Mouse (Mus musculus) gonadal fat pad, adult 2 months (tissue): ENCODE data around the gene Rab7. TPM values are rescaled to one million over a fixed set of nuclear protein-coding genes. Genes with fewer than 3 reads are reported as not detected.
"Not testable (repeated sequence)": the region's sequence is repeated elsewhere in the genome, so short reads cannot be mapped to it uniquely, and the experiment has no call there.

ENCODE experiments used
- DNase-seq: peaks from one replicate; pipeline ENCODE4 v3.0.0-alpha.2; 2012; ENCODE audit warnings: low read depth
- polyA plus RNA-seq: library from polyadenylated mRNA; depleted of rRNA; stranded (reverse); fragments of >200 nt; gene quantifications from 2 replicates; pipeline ENCODE4 v1.2.3, GENCODE M21; 2012

Gene Rab7
- polyA plus RNA-seq, 1 experiment: 224 TPM

GRCm38 (mm10) chr6:88054081-88054835, 9.2 kb upstream of the Rab7 start:
- no peak for DNase-seq

DNA sequence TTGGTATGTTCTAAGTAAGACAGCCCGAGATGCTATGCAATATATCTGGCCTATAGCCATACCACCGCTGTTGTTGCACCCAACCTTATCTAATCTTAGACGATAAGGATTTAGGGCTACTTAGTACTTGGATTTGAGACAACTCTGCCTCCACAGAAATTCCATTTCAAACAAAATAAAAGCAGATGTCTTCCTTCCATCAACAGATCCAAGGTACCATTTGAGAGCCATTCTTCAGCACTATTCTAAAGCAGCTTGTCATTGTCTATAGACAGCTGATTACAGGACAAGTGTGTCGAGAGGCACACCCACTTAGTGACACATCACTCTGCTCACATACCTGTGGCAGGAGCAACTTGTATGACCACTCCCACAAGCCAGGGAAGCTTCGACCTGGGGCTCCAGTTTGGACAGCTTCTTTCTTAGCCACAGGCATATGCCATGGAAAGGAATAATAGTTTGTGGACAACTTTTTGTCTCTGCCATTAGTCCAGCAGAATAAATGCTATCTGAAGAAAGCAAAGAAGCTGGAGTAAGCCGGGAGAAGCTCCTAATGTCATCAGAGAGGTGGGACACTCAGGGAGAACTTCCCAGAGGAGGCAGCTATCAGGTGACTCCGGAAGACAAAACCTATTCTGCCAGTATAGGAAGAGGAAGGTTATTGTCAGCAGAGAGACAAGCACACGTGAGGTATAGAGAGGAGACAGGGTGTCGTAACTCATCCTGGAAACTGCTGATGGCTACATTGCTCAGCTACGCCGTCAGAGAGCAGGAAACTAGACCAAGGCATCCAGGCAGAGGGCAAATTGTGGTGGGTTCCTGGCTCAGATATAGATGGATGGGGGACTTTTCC, 8.4 kb upstream of the Rab7 start:
- no peak for DNase-seq

- no peak for DNase-seq
These were observed 6.1 kb upstream of the Rab7 start for GRCm38 (mm10) chr6:88051206-88051605.

- no peak for DNase-seq
These were observed 3.9 kb upstream of the Rab7 start for GRCm38 (mm10) chr6:88049008-88049407.

DNA sequence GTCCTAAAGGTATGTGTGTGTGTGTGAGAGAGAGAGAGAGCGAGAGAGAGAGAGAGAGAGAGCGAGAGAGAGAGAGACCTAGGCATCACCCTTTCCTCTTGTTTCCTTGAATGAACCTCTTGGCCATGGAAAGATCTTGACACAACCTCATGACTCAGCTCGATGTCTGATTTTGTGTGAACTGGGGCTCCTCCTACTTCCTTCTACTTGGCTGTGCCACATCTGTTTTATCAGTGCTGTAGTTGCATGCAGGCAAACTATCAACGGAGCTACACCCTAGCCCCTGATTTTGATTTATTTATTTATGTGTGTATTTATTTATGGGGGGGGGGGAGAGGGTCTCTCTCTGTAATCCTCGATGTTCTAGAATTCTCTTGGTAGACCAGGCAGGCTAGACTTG, 2.8 kb upstream of the Rab7 start:
- DNase-seq: no peak

GRCm38 (mm10) chr6:88045406-88045766, 316 bp upstream of the Rab7 start:
- no peak for DNase-seq

- DNase-seq: no peak
These were observed 865 bp downstream of the Rab7 start for GRCm38 (mm10) chr6:88044234-88044576.

GRCm38 (mm10) chr6:88042336-88042735, 2.7 kb downstream of the Rab7 start:
- no peak for DNase-seq

DNA sequence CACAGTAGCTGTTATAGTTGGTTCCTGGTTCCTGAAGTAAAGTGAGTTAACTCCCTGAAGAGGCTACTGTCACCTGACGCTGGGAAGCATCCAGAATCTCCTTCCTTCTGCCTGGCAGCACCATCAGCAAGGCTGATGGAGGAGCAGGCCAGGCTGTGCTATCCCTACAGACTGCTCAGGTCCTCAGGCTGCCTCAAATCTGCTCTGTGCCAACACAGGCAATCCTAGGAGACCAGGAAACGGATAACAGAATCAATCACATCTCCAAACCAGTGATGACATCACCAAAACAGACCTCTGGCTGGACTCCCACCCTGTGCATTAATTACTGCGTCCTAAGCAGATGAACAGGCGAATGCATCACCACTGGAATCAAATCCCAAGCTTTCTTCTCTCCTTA, 3.8 kb downstream of the Rab7 start:
- DNase-seq: no peak

- no peak for DNase-seq
These were observed 5.6 kb downstream of the Rab7 start for GRCm38 (mm10) chr6:88039426-88039825.

- DNase-seq: no peak
These were observed 7.5 kb downstream of the Rab7 start for GRCm38 (mm10) chr6:88037471-88038045.

- no peak for DNase-seq
These were observed 11.6 kb downstream of the Rab7 start for GRCm38 (mm10) chr6:88033504-88033903.

- DNase-seq: no peak
These were observed 14.6 kb downstream of the Rab7 start for GRCm38 (mm10) chr6:88030432-88030831.

DNA sequence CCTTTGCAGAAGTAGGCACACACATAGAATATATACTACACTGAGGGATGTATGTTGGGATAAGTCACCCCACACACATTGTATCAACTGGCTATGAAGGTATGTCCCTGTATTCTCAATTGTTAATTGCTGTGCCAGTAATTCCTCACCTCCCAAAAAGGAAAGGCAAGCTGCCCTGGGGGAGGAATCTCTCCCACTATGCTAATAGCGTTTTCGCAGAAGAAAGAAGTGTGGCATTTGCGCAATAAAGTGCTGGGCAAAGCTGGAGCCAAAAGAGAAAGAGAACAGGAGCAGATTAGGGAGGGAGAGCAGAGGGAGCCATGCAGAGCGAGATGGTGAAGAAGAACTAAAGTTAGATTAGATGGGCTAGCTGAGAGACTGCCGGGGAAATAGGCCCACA, 17.7 kb downstream of the Rab7 start:
- no peak for DNase-seq

DNA sequence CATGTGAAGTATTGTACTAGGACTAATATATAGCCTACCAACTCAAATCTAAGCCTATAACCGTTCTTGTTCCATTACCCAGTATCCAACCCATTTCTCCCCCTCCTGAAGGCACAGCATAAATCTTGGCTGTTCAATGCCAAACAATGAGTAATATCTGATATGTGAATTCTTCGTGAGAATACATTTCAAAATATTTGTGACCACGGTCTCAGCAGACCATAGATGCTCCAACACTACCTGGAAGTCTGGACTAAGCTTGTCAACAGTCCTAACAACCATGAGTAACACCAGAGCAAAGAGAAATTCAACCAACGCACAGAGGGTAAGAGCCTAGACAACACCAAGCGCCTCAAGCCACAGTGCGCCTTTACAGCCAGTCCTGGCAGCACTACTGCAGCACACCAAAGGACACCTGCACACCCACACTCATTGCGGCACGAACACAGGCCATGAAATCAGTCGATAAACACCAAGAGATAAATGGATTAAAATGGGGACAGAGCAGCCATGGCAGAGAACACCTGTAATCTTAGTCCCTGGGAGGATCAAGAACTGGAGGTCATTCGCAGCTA, 21.7 kb downstream of the Rab7 start:
- DNase-seq: peak; percentile 83

DNA sequence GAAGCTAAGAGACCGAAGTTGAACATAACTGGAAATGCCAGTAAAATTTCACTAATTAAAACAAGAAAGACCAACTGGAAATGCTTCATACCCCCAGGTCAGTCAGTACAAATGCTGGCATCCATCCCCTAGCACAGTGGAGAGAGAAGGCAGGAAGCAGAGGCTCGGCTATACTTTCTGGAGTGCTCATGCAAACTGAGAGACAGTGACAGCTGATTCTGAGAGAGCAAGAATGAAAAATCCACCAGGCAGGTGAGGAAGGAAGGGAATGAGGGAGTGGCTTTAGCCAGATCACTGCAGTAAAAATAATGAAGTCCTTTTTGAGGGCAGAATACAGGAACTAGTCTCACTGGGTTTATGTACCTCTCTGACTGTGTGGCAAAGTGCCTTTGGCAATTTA, 25.9 kb downstream of the Rab7 start:
- DNase-seq: no peak

GRCm38 (mm10) chr6:88017821-88018220, 27.2 kb downstream of the Rab7 start:
- DNase-seq: no peak

DNA sequence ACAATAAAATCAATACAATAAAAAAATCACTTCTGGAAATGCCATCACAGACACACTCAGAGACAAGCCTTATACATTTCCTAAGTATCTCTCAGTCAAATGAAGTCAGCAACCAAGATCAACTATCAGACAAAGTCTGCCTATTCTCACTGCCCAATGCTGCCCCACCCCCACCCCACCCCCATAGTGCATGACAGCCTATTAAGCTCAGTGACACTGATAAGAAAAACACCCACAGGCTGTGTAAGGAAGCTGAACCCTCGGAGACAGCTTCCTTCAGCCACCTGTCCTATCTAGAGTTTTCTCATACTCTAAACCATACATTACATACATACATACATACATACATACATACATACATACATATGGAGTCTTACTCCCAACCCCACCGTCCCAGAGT, 29.3 kb downstream of the Rab7 start:
- DNase-seq: no peak

DNA sequence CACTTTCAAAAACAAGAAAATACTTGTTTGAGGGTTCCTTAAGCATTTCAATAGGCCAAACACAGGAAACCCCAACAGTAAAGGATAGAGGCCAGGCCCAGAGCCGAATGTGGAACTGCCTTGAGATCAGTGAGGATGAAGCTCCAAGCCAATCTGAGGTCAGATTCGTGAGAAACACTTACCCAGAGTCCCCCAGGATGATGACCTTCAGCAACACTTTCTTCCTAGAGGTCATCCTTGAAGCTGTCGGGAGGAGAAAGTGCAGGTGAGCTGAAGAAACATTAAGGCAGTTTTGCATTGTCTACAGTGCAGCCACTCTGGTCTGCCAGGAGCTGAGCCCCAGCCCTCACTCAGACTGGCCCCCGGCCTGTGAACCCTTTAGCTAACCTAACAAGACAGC, 31.6 kb downstream of the Rab7 start:
- no peak for DNase-seq

DNA sequence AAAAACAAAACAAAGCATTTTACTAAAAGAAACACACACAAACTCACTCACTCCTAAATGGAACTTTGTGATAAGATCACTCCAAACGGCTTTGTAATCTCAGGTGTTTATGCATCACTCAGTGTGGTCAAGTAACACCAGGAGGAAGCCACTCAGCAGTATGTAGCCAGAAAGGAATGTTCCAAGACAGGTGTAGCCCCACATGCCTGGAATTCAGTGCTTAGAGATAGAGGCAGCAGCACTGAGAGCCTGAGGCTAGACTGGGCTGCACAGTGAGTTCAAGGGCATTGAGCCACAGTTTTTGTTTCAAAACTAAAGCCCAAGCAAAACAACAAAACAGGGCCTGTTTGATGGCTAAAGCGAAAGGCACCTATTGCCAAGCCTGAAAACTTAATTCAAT, 32.5 kb downstream of the Rab7 start:
- no peak for DNase-seq

GRCm38 (mm10) chr6:88011106-88011505, 34.0 kb downstream of the Rab7 start:
- not testable (repeated sequence) for DNase-seq

DNA sequence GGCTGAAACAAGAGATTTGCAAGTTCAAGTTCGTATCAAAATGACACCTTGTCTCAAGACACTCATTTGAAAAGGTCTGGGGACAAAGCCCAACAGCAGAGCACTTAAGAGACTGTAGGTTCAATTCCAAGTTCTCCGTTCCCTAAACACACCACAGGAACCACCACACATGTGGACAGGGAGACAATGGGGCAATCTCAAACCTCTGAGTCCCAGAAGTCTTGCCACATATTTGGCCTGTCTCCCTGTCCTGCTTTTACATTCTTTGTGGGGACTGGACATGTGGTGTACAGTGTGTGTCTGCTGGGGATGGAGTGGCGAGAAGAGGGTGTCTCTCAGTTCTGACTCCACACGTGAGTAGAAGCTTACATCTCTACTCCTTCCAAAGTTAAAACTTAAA, 35.9 kb downstream of the Rab7 start:
- DNase-seq: no peak

- not testable (repeated sequence) for DNase-seq
These were observed 40.3 kb downstream of the Rab7 start for GRCm38 (mm10) chr6:88004773-88005172.
